In genomic region chr9:56877284-56877683, GRCm38 (mm10) we compare ENCODE assay signal across 19 mouse cellular contexts. TPM values are rescaled to one million over a fixed set of nuclear protein-coding genes. Genes with fewer than 3 reads are reported as not detected.
DNase-seq lines count a peak whose midpoint lies in the region; ATAC-seq lines count a peak whose summit lies in the region.
"Had no signal": no experiment of that assay in that cellular context is flagged by ENCODE, and none has a peak within 500 bp of the region (broad histone marks: within the 10 kb centered on the region; RNA-seq: fewer than 3 reads in every experiment).

No protein-coding gene starts in this region.

- H3K4me3 ChIP-seq in hindbrain, embryonic 15.5 days = no peak overlapping the region
- no peak overlapping the region for H3K4me3 ChIP-seq in hindbrain, embryonic 14.5 days (replicated peaks; ENCODE audit: low read length)
- no peak overlapping the region for H3K4me3 ChIP-seq in embryonic facial prominence, embryonic 15.5 days (replicated peaks)
- no peak overlapping the region for H3K4me3 ChIP-seq in limb, embryonic 15.5 days
- H3K4me3 ChIP-seq: forebrain, embryonic 15.5 days had no signal

- no peak for DNase-seq in hindbrain, embryonic 14.5 days (ENCODE audit: low spot score)
- peak; percentile 23 for DNase-seq in R1 (ENCODE audit: low read depth, low spot score)
- DNase-seq in kidney, postnatal 4 days = no peak
- DNase-seq: cerebellum, adult 2 months; heart, adult 18-20 months; layer of hippocampus, postnatal 36 days; thymus, postnatal 36 days had no signal

- no peak for ATAC-seq in hindbrain, embryonic 15.5 days (ENCODE audit: low FRiP score, low read depth)
- no peak for ATAC-seq in hindbrain, embryonic 14.5 days (ENCODE audit: low FRiP score)
- ATAC-seq in embryonic facial prominence, embryonic 15.5 days (ENCODE audit: insufficient number of reproducible peaks, low FRiP score, low TSS enrichment, low read depth) = peak; percentile 12; the same call in 1 of the 2 replicates
- ATAC-seq in limb, embryonic 15.5 days (ENCODE audit: insufficient number of reproducible peaks, low FRiP score, low TSS enrichment, low read depth) = no peak
- no peak for ATAC-seq in granulocyte monocyte progenitor cell, adult 5-6 weeks (replicated peaks; ENCODE audit: poor library complexity, severe bottlenecking)
- no peak for ATAC-seq in megakaryocyte progenitor cell, adult 5-6 weeks (replicated peaks; ENCODE audit: poor library complexity)
- ATAC-seq: CD4-positive, CD25-positive, alpha-beta regulatory T cell, adult 4 months; hindbrain, postnatal 0 days had no signal

- H3K9ac ChIP-seq in hindbrain, embryonic 15.5 days = no peak overlapping the region
- no peak overlapping the region for H3K9ac ChIP-seq in hindbrain, embryonic 14.5 days
- H3K9ac ChIP-seq in embryonic facial prominence, embryonic 15.5 days = no peak overlapping the region
- no peak overlapping the region for H3K9ac ChIP-seq in limb, embryonic 15.5 days
- H3K9ac ChIP-seq: forebrain, embryonic 15.5 days; liver, embryonic 14.5 days had no signal

- H3K9me3 ChIP-seq in hindbrain, embryonic 15.5 days = no peaks in the 10 kb centered on the region
- no peaks in the 10 kb centered on the region for H3K9me3 ChIP-seq in hindbrain, embryonic 14.5 days (ENCODE audit: control insufficient read depth, low read length)
- H3K9me3 ChIP-seq in embryonic facial prominence, embryonic 15.5 days (replicated peaks) = no peaks in the 10 kb centered on the region
- H3K9me3 ChIP-seq in limb, embryonic 15.5 days = no peaks in the 10 kb centered on the region
- H3K9me3 ChIP-seq: forebrain, embryonic 15.5 days had no signal

- no peaks in the 10 kb centered on the region for H3K36me3 ChIP-seq in hindbrain, embryonic 15.5 days
- H3K36me3 ChIP-seq in hindbrain, embryonic 14.5 days (replicated peaks; ENCODE audit: control insufficient read depth, insufficient read depth) = no peaks in the 10 kb centered on the region
- no peaks in the 10 kb centered on the region for H3K36me3 ChIP-seq in embryonic facial prominence, embryonic 15.5 days
- H3K36me3 ChIP-seq in limb, embryonic 15.5 days = 0 out of 2 replicates have a peak, but pooled peaks cover 6% of the 10 kb centered on the region
- H3K36me3 ChIP-seq: forebrain, embryonic 15.5 days had no signal

- 79% methylated on average over 5 of the region's 5 CpGs for WGBS in hindbrain, embryonic 15.5 days
- WGBS in hindbrain, embryonic 14.5 days = 77% methylated on average over 5 of the region's 5 CpGs
- 42% methylated on average over 5 of the region's 5 CpGs for WGBS in embryonic facial prominence, embryonic 15.5 days
- WGBS in limb, embryonic 15.5 days = 55% methylated on average over 5 of the region's 5 CpGs

- H3K27ac ChIP-seq in hindbrain, embryonic 15.5 days (replicated peaks) = 0 out of 2 replicates have a peak overlapping the region, but pooled peaks have one; percentile 24
- no peak overlapping the region for H3K27ac ChIP-seq in hindbrain, embryonic 14.5 days
- peak overlapping the region; percentile 68 for H3K27ac ChIP-seq in embryonic facial prominence, embryonic 15.5 days (replicated peaks)
- H3K27ac ChIP-seq in limb, embryonic 15.5 days = peak overlapping the region; percentile 75
- H3K27ac ChIP-seq: forebrain, embryonic 15.5 days; hindbrain, postnatal 0 days; liver, embryonic 14.5 days had no signal

- H3K4me2 ChIP-seq in hindbrain, embryonic 15.5 days = no peak overlapping the region
- no peak overlapping the region for H3K4me2 ChIP-seq in hindbrain, embryonic 14.5 days (replicated peaks)
- no peak overlapping the region for H3K4me2 ChIP-seq in embryonic facial prominence, embryonic 15.5 days (replicated peaks)
- H3K4me2 ChIP-seq in limb, embryonic 15.5 days = no peak overlapping the region
- H3K4me2 ChIP-seq: forebrain, embryonic 15.5 days had no signal

- H3K27me3 ChIP-seq in hindbrain, embryonic 15.5 days = no peaks in the 10 kb centered on the region
- H3K27me3 ChIP-seq in hindbrain, embryonic 14.5 days (ENCODE audit: control insufficient read depth, insufficient read depth, low read length) = no peaks in the 10 kb centered on the region
- no peaks in the 10 kb centered on the region for H3K27me3 ChIP-seq in embryonic facial prominence, embryonic 15.5 days
- H3K27me3 ChIP-seq in limb, embryonic 15.5 days = no peaks in the 10 kb centered on the region
- H3K27me3 ChIP-seq: forebrain, embryonic 15.5 days had no signal

- H3K4me1 ChIP-seq in hindbrain, embryonic 15.5 days (replicated peaks) = peaks cover 16% of the 10 kb centered on the region
- 0 out of 2 replicates have a peak, but pooled peaks cover 6% of the 10 kb centered on the region for H3K4me1 ChIP-seq in hindbrain, embryonic 14.5 days (replicated peaks; ENCODE audit: control insufficient read depth, insufficient read depth, low read length)
- peaks cover 68% of the 10 kb centered on the region for H3K4me1 ChIP-seq in embryonic facial prominence, embryonic 15.5 days
- H3K4me1 ChIP-seq in limb, embryonic 15.5 days = peaks cover 79% of the 10 kb centered on the region
- H3K4me1 ChIP-seq: forebrain, embryonic 15.5 days had no signal

RNA-seq across cellular contexts. Expression of gene Cspg4, which starts 12.5 kb away (rescaled TPM):
- polyA plus RNA-seq in hindbrain, embryonic 15.5 days (2015; fragmentation: Nextera tagmentation; extraction: Ambion mirVana) = 8.1 and 8.6 TPM in 2 replicates
- 5.5 and 6.8 TPM in 2 replicates for polyA plus RNA-seq in hindbrain, embryonic 14.5 days (2014; fragmentation: Nextera tagmentation; extraction: Ambion mirVana)
- 31.2 and 34.1 TPM in 2 replicates for polyA plus RNA-seq in embryonic facial prominence, embryonic 15.5 days (2015; fragmentation: Nextera tagmentation; extraction: Ambion mirVana)
- polyA plus RNA-seq in limb, embryonic 15.5 days (2015; fragmentation: Nextera tagmentation; extraction: Ambion mirVana) = 49.1 and 52.2 TPM in 2 replicates
- not detected in 2 replicates for total RNA-seq in granulocyte monocyte progenitor cell, adult 5-6 weeks (2014; fragmentation: Nextera tagmentation)
- not detected in 2 replicates for total RNA-seq in granulocyte monocyte progenitor cell, adult 5-6 weeks (2017)
- total RNA-seq in megakaryocyte progenitor cell, adult 5-6 weeks (2015) = not detected in 2 replicates
- total RNA-seq in megakaryocyte progenitor cell, adult 5-6 weeks (2017) = not detected in 2 replicates
- total RNA-seq: megakaryocyte, adult 5-6 weeks had no signal
- polyA plus RNA-seq: CD4-positive, CD25-positive, alpha-beta regulatory T cell, adult 4 months had no signal

RNA-seq across cellular contexts. Expression of gene Odf3l1, which starts 12.8 kb away (rescaled TPM):
- polyA plus RNA-seq in hindbrain, embryonic 15.5 days (2015; fragmentation: Nextera tagmentation; extraction: Ambion mirVana) = 0.12 TPM in 1 of 2 replicates, not detected in the other
- not detected in 2 replicates for polyA plus RNA-seq in hindbrain, embryonic 14.5 days (2014; fragmentation: Nextera tagmentation; extraction: Ambion mirVana)
- polyA plus RNA-seq in embryonic facial prominence, embryonic 15.5 days (2015; fragmentation: Nextera tagmentation; extraction: Ambion mirVana) = 0.88 and 1.1 TPM in 2 replicates
- polyA plus RNA-seq in limb, embryonic 15.5 days (2015; fragmentation: Nextera tagmentation; extraction: Ambion mirVana) = 1.00 and 3.4 TPM in 2 replicates
- total RNA-seq in granulocyte monocyte progenitor cell, adult 5-6 weeks (2014; fragmentation: Nextera tagmentation) = not detected in 2 replicates
- total RNA-seq in granulocyte monocyte progenitor cell, adult 5-6 weeks (2017) = not detected in 2 replicates
- total RNA-seq in megakaryocyte progenitor cell, adult 5-6 weeks (2015) = not detected in 2 replicates
- not detected in 2 replicates for total RNA-seq in megakaryocyte progenitor cell, adult 5-6 weeks (2017)
- total RNA-seq: heart, adult 18-20 months; layer of hippocampus, postnatal 36 days; left cerebral cortex, postnatal 36 days; megakaryocyte, adult 5-6 weeks had no signal
- polyA plus RNA-seq: CD4-positive, CD25-positive, alpha-beta regulatory T cell, adult 4 months; forebrain, embryonic 15.5 days; liver, embryonic 14.5 days; midbrain, embryonic 14.5 days had no signal

RNA-seq across cellular contexts. Expression of gene Snx33, which starts 50.9 kb away (rescaled TPM):
- 2.8 and 3.1 TPM in 2 replicates for polyA plus RNA-seq in hindbrain, embryonic 15.5 days (2015; fragmentation: Nextera tagmentation; extraction: Ambion mirVana)
- polyA plus RNA-seq in hindbrain, embryonic 14.5 days (2014; fragmentation: Nextera tagmentation; extraction: Ambion mirVana) = 2.1 and 2.4 TPM in 2 replicates
- polyA plus RNA-seq in embryonic facial prominence, embryonic 15.5 days (2015; fragmentation: Nextera tagmentation; extraction: Ambion mirVana) = 10.3 and 12.2 TPM in 2 replicates
- polyA plus RNA-seq in limb, embryonic 15.5 days (2015; fragmentation: Nextera tagmentation; extraction: Ambion mirVana) = 10.9 and 11.3 TPM in 2 replicates
- total RNA-seq in granulocyte monocyte progenitor cell, adult 5-6 weeks (2014; fragmentation: Nextera tagmentation) = 2.1 and 5.0 TPM in 2 replicates
- total RNA-seq in granulocyte monocyte progenitor cell, adult 5-6 weeks (2017) = 1.5 and 2.0 TPM in 2 replicates
- total RNA-seq in megakaryocyte progenitor cell, adult 5-6 weeks (2015) = 3.3 TPM in 2 replicates
- 2.8 TPM in 2 replicates for total RNA-seq in megakaryocyte progenitor cell, adult 5-6 weeks (2017)

RNA-seq across cellular contexts. Expression of gene Imp3, which starts 60.0 kb away (rescaled TPM):
- 70.5 and 70.7 TPM in 2 replicates for polyA plus RNA-seq in hindbrain, embryonic 15.5 days (2015; fragmentation: Nextera tagmentation; extraction: Ambion mirVana)
- 73.4 and 78.1 TPM in 2 replicates for polyA plus RNA-seq in hindbrain, embryonic 14.5 days (2014; fragmentation: Nextera tagmentation; extraction: Ambion mirVana)
- 89.4 and 95.0 TPM in 2 replicates for polyA plus RNA-seq in embryonic facial prominence, embryonic 15.5 days (2015; fragmentation: Nextera tagmentation; extraction: Ambion mirVana)
- polyA plus RNA-seq in limb, embryonic 15.5 days (2015; fragmentation: Nextera tagmentation; extraction: Ambion mirVana) = 80.0 and 86.5 TPM in 2 replicates
- total RNA-seq in granulocyte monocyte progenitor cell, adult 5-6 weeks (2014; fragmentation: Nextera tagmentation) = 95.8 and 123 TPM in 2 replicates
- 65.1 and 69.7 TPM in 2 replicates for total RNA-seq in granulocyte monocyte progenitor cell, adult 5-6 weeks (2017)
- total RNA-seq in megakaryocyte progenitor cell, adult 5-6 weeks (2015) = 138 and 147 TPM in 2 replicates
- 68.5 and 77.3 TPM in 2 replicates for total RNA-seq in megakaryocyte progenitor cell, adult 5-6 weeks (2017)
